Mouse (Mus musculus) G1E-ER4 (cell line): Measurements from ENCODE around the gene Nfib. TPM values are rescaled to one million over a fixed set of nuclear protein-coding genes. Genes with fewer than 3 reads are reported as not detected.

Experiments
- GATA1 ChIP-seq: IDR thresholded peaks from one replicate; pipeline ENCODE4 v1.8.0; 2012; ENCODE audit warnings: low read length, inconsistent platforms
- polyA plus RNA-seq: library from polyadenylated mRNA; stranded (reverse); fragments of >175 nt; gene quantifications from 2 replicates; pipeline ENCODE4 v1.2.3, GENCODE M21; 2012

Gene Nfib
- not detected in 2 replicates for polyA plus RNA-seq

GRCm38 (mm10) chr4:82704841-82705794, at the start of gene Nfib:
Gene Nfib, minus strand, starts transcription at chr4:82705750.
- no peak for TF ChIP-seq GATA1

- TF ChIP-seq GATA1 = no peak
Measured at GRCm38 (mm10) chr4:82735764-82736163, 30.2 kb upstream of the Nfib start.

- no peak for TF ChIP-seq GATA1
Measured at GRCm38 (mm10) chr4:82734765-82735481, 29.4 kb upstream of the Nfib start.

GRCm38 (mm10) chr4:82734348-82734747, 28.8 kb upstream of the Nfib start:
- no peak for TF ChIP-seq GATA1

GRCm38 (mm10) chr4:82733636-82734035, 28.1 kb upstream of the Nfib start:
- no peak for TF ChIP-seq GATA1

GRCm38 (mm10) chr4:82730248-82730887, 24.8 kb upstream of the Nfib start:
- TF ChIP-seq GATA1 = no peak

GRCm38 (mm10) chr4:82724058-82724457, 18.5 kb upstream of the Nfib start:
- TF ChIP-seq GATA1 = no peak

GRCm38 (mm10) chr4:82723048-82723447, 17.5 kb upstream of the Nfib start:
- TF ChIP-seq GATA1 = no peak

- TF ChIP-seq GATA1 = no peak
Measured at GRCm38 (mm10) chr4:82715833-82716232, 10.3 kb upstream of the Nfib start.

- no peak for TF ChIP-seq GATA1
Measured at GRCm38 (mm10) chr4:82711611-82712295, 6.2 kb upstream of the Nfib start.

GRCm38 (mm10) chr4:82709666-82710065, 4.1 kb upstream of the Nfib start:
- no peak for TF ChIP-seq GATA1

- no peak for TF ChIP-seq GATA1
Measured at GRCm38 (mm10) chr4:82706012-82706411, 462 bp upstream of the Nfib start.

GRCm38 (mm10) chr4:82704079-82704830, 1.3 kb downstream of the Nfib start:
- no peak for TF ChIP-seq GATA1

- TF ChIP-seq GATA1 = no peak
Measured at GRCm38 (mm10) chr4:82702808-82703207, 2.7 kb downstream of the Nfib start.

- no peak for TF ChIP-seq GATA1
Measured at GRCm38 (mm10) chr4:82699504-82699903, 6.0 kb downstream of the Nfib start.

- no peak for TF ChIP-seq GATA1
Measured at GRCm38 (mm10) chr4:82698616-82699015, 6.9 kb downstream of the Nfib start.
